Mouse (Mus musculus): ENCODE data around the gene Atxn1.

The Atxn1 gene

GRCm38 (mm10) chr13:45764354-45764753 lies 200.5 kb downstream of the Atxn1 start:
- DNase-seq = peak; percentile 87

- peak; percentile 97 for DNase-seq
Observed at GRCm38 (mm10) chr13:45762278-45762677, 202.5 kb downstream of the Atxn1 start.

- DNase-seq = peak; percentile 43
Observed at GRCm38 (mm10) chr13:45754483-45754882, 210.3 kb downstream of the Atxn1 start.

- DNase-seq = peak; percentile 53
Observed at GRCm38 (mm10) chr13:45752498-45752897, 212.3 kb downstream of the Atxn1 start.

GRCm38 (mm10) chr13:45751231-45751630 lies 213.6 kb downstream of the Atxn1 start:
- peak; percentile 78 for DNase-seq

- DNase-seq = peak; percentile 66
Observed at GRCm38 (mm10) chr13:45750627-45751026, 214.2 kb downstream of the Atxn1 start.

- DNase-seq = peak; percentile 96
Observed at GRCm38 (mm10) chr13:45749937-45750336, 214.9 kb downstream of the Atxn1 start.

GRCm38 (mm10) chr13:45749222-45749621 lies 215.6 kb downstream of the Atxn1 start:
- DNase-seq = peak; percentile 95

- peak; percentile 93 for DNase-seq
Observed at GRCm38 (mm10) chr13:45748691-45749090, 216.1 kb downstream of the Atxn1 start.

- peak; percentile 89 for DNase-seq
Observed at GRCm38 (mm10) chr13:45745851-45746773, 218.7 kb downstream of the Atxn1 start.

GRCm38 (mm10) chr13:45744803-45745432 lies 219.9 kb downstream of the Atxn1 start:
- DNase-seq = peak; percentile 70

GRCm38 (mm10) chr13:45743848-45744247 lies 221.0 kb downstream of the Atxn1 start:
- peak; percentile 61 for DNase-seq

- DNase-seq = peak; percentile 61
Observed at GRCm38 (mm10) chr13:45740369-45740768, 224.4 kb downstream of the Atxn1 start.

GRCm38 (mm10) chr13:45736241-45736640 lies 228.6 kb downstream of the Atxn1 start:
- DNase-seq = peak; percentile 81

GRCm38 (mm10) chr13:45735802-45736201 lies 229.0 kb downstream of the Atxn1 start:
- no peak for DNase-seq

GRCm38 (mm10) chr13:45734531-45734930 lies 230.3 kb downstream of the Atxn1 start:
- peak; percentile 60 for DNase-seq

GRCm38 (mm10) chr13:45732590-45732989 lies 232.2 kb downstream of the Atxn1 start:
- peak; percentile 68 for DNase-seq

- DNase-seq = peak; percentile 83
Observed at GRCm38 (mm10) chr13:45726917-45727316, 237.9 kb downstream of the Atxn1 start.

- peak; percentile 91 for DNase-seq
Observed at GRCm38 (mm10) chr13:45726181-45726580, 238.6 kb downstream of the Atxn1 start.

GRCm38 (mm10) chr13:45724507-45725259 lies 240.1 kb downstream of the Atxn1 start:
- DNase-seq = peak; percentile 90

GRCm38 (mm10) chr13:45722885-45723284 lies 241.9 kb downstream of the Atxn1 start:
- peak; percentile 42 for DNase-seq

- DNase-seq = peak; percentile 98
Observed at GRCm38 (mm10) chr13:45721621-45722020, 243.2 kb downstream of the Atxn1 start.

GRCm38 (mm10) chr13:45718850-45719249 lies 246.0 kb downstream of the Atxn1 start:
- peak; percentile 82 for DNase-seq
